Mouse (Mus musculus) right cerebral cortex, postnatal 14 days (tissue): ENCODE data around the gene Gpam.
"Not testable (repeated sequence)": the region's sequence is repeated elsewhere in the genome, so short reads cannot be mapped to it uniquely, and the experiment has no call there.

Source experiments
- DNase-seq: peaks from one replicate; pipeline ENCODE4 v3.0.0; 2022

Gene Gpam

GRCm38 (mm10) chr19:55127072-55127718 is at the start of gene Gpam:
TSS of gene Gpam (minus strand) at chr19:55127238.
- DNase-seq = no peak

- no peak for DNase-seq
These were observed 44.5 kb upstream of the Gpam start for GRCm38 (mm10) chr19:55171585-55171984.

- no peak for DNase-seq
These were observed 43.4 kb upstream of the Gpam start for GRCm38 (mm10) chr19:55170399-55170798.

GRCm38 (mm10) chr19:55169236-55169729 is 42.2 kb upstream of the Gpam start:
- DNase-seq = not testable (repeated sequence)

GRCm38 (mm10) chr19:55168360-55168759 is 41.3 kb upstream of the Gpam start:
- no peak for DNase-seq

GRCm38 (mm10) chr19:55167741-55168140 is 40.7 kb upstream of the Gpam start:
- DNase-seq = no peak

GRCm38 (mm10) chr19:55166741-55167140 is 39.7 kb upstream of the Gpam start:
- DNase-seq = no peak

GRCm38 (mm10) chr19:55165954-55166353 is 38.9 kb upstream of the Gpam start:
- DNase-seq = no peak

GRCm38 (mm10) chr19:55165183-55165865 is 38.3 kb upstream of the Gpam start:
- DNase-seq = no peak

GRCm38 (mm10) chr19:55164162-55164561 is 37.1 kb upstream of the Gpam start:
- DNase-seq = no peak

- no peak for DNase-seq
These were observed 35.2 kb upstream of the Gpam start for GRCm38 (mm10) chr19:55162271-55162670.

- no peak for DNase-seq
These were observed 32.8 kb upstream of the Gpam start for GRCm38 (mm10) chr19:55159826-55160225.

GRCm38 (mm10) chr19:55158606-55159005 is 31.6 kb upstream of the Gpam start:
- no peak for DNase-seq

GRCm38 (mm10) chr19:55157029-55157428 is 30.0 kb upstream of the Gpam start:
- DNase-seq = no peak

GRCm38 (mm10) chr19:55152983-55153382 is 25.9 kb upstream of the Gpam start:
- no peak for DNase-seq

GRCm38 (mm10) chr19:55152274-55152673 is 25.2 kb upstream of the Gpam start:
- DNase-seq = not testable (repeated sequence)

- no peak for DNase-seq
These were observed 22.6 kb upstream of the Gpam start for GRCm38 (mm10) chr19:55149646-55150045.

GRCm38 (mm10) chr19:55148109-55148508 is 21.1 kb upstream of the Gpam start:
- no peak for DNase-seq

- DNase-seq = no peak
These were observed 20.5 kb upstream of the Gpam start for GRCm38 (mm10) chr19:55147568-55147967.

- no peak for DNase-seq
These were observed 18.1 kb upstream of the Gpam start for GRCm38 (mm10) chr19:55145136-55145535.

- DNase-seq = no peak
These were observed 17.7 kb upstream of the Gpam start for GRCm38 (mm10) chr19:55144691-55145090.

- DNase-seq = no peak
These were observed 16.6 kb upstream of the Gpam start for GRCm38 (mm10) chr19:55143391-55144300.

- no peak for DNase-seq
These were observed 12.3 kb upstream of the Gpam start for GRCm38 (mm10) chr19:55139301-55139700.
